Mouse (Mus musculus) liver, postnatal 0 days (tissue): ENCODE measurements around the gene Armh4. TPM values are rescaled to one million over a fixed set of nuclear protein-coding genes. Genes with fewer than 3 reads are reported as not detected.

Source experiments
- ATAC-seq: fragments of 200-750 bp; cut with Nextera tagmentation; 2 replicates; pipeline ENCODE4 v1.8.0; 2017; ENCODE audit warnings: mild to moderate bottlenecking, moderate library complexity
- DNase-seq: peaks from one replicate; pipeline ENCODE4 v3.0.0-alpha.2; 2016
- H3K27ac ChIP-seq: fragments of 300-500 bp; sonication (generic); 2 replicates; pipeline ENCODE4 v1.5.1; 2014; ENCODE audit warnings: antibody characterized with exemption, moderate library complexity, mild to moderate bottlenecking, low read depth
- H3K27me3 ChIP-seq: fragments of 300-500 bp; sonication (generic); 2 replicates; pipeline ENCODE4 v1.6.1; 2014; ENCODE audit warnings: low read length, control low read depth, mixed read lengths; ENCODE audit not compliant: insufficient read depth
- H3K36me3 ChIP-seq: fragments of 300-500 bp; sonication (generic); replicated peaks from 2 replicates; pipeline ENCODE4 v1.6.1; 2014; ENCODE audit warnings: mild to moderate bottlenecking, control low read depth, low read length, moderate library complexity, mixed read lengths; ENCODE audit not compliant: insufficient read depth
- H3K4me1 ChIP-seq: fragments of 300-500 bp; sonication (generic); 2 replicates; pipeline ENCODE4 v1.6.1; 2014; ENCODE audit warnings: antibody characterized with exemption, mild to moderate bottlenecking, control low read depth; ENCODE audit not compliant: insufficient read depth
- H3K4me2 ChIP-seq: fragments of 300-500 bp; sonication (generic); 2 replicates; pipeline ENCODE4 v1.6.1; 2014; ENCODE audit warnings: low read depth, mild to moderate bottlenecking, low read length, moderate library complexity, mixed read lengths
- H3K4me3 ChIP-seq: fragments of 300-500 bp; sonication (generic); 2 replicates; pipeline ENCODE4 v1.5.1; 2014; ENCODE audit warnings: low read depth, low read length
- H3K9ac ChIP-seq: fragments of 300-500 bp; sonication (generic); replicated peaks from 2 replicates; pipeline ENCODE4 v1.6.1; 2014; ENCODE audit warnings: mild to moderate bottlenecking, moderate library complexity
- H3K9me3 ChIP-seq: fragments of 300-500 bp; sonication (generic); 2 replicates; pipeline ENCODE4 v1.6.1; 2016; ENCODE audit warnings: mild to moderate bottlenecking, control low read depth, low read length, mixed read lengths
- CTCF ChIP-seq: sonication (generic); IDR thresholded peaks from 2 replicates; pipeline ENCODE4 v1.5.1; 2016; ENCODE audit warnings: antibody characterized with exemption, low read depth
- EP300 ChIP-seq: IDR thresholded peaks from 2 replicates; pipeline ENCODE4 v1.6.1; 2016; ENCODE audit warnings: antibody characterized with exemption, low read depth, mild to moderate bottlenecking
- WGBS: fragments of 180-500 bp; shearing (Covaris S2); extraction: QIAGEN DNeasy Blood & Tissue Kit; methylation state at CpG from one replicate; pipeline ENCODE4 v1.1.7; 2014; ENCODE audit not compliant: insufficient replicate concordance; 5-methylcytosine and 5-hydroxymethylcytosine counted together
- polyA plus RNA-seq: library from polyadenylated mRNA; unstranded; fragments of >200 nt; fragmentation: Nextera tagmentation; extraction: Ambion mirVana; gene quantifications from 2 replicates; pipeline ENCODE4 v1.2.1, GENCODE M21; 2015

The Armh4 gene
- polyA plus RNA-seq, 1 experiment from 2014 or later = 0.18 TPM

DNA sequence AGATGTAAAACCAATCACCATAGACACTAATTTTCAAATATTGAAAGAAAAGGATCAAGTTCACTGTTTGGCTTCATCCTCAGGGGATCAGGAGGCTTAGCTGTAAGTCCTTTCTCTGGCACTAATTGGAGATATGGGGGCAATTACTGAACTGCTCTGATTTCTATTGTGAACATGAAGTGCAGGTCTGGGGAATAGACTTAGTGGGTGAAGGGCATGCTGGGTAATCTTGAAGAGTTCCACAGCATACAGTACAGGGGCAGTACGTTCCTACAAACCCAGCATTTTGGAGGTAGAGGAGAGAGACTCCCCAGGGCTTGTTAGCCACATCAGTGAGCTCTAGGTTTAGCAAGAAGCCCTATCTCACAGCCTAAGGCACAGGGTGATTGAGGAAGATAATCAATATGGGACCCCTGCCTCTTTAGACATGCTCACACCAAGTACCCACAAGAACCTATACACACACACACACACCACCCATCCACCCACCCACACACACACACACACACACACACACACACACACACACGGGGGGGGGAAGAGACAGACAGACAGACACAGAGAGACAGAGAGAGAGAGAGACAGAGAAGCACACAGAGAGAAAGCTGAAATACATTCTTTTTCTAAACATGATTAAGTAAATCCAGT is 44.6 kb downstream of the Armh4 start:
- H3K4me1 ChIP-seq = no peaks in the 10 kb centered on the region

DNA sequence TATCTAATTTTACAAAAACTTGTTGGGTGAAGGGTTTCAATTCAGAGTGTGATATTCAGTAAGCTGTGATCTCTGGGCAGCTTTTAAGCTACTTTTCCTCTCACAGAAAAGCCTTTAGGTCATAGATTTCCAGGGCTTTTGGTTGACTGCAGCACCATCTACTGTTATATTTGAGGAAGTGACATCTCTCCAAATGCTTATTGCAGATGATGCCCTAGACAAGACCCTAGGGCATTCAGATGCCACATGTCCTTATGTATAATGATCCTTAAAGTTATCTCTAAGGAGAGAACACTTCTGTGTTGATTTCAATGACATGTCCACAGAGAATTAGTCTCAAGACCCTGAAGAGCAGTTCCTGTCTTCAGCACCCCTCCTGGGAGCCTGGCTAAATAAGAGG is 49.2 kb downstream of the Armh4 start:
- H3K9me3 ChIP-seq = no peaks in the 10 kb centered on the region
- no peaks in the 10 kb centered on the region for H3K36me3 ChIP-seq
- no peak overlapping the region for H3K9ac ChIP-seq
- H3K27me3 ChIP-seq = no peaks in the 10 kb centered on the region
- H3K27ac ChIP-seq = no peak overlapping the region
- H3K4me1 ChIP-seq = no peaks in the 10 kb centered on the region
- ATAC-seq (no peak), DNase-seq (no peak)
- no peak overlapping the region for H3K4me3 ChIP-seq
- TF ChIP-seq CTCF (peak; percentile 57), EP300 (no peak)
- no peak overlapping the region for H3K4me2 ChIP-seq

More for the DNA sequence above, 44.6 kb downstream of the Armh4 start:
- no peak overlapping the region for H3K4me3 ChIP-seq
- no peaks in the 10 kb centered on the region for H3K9me3 ChIP-seq
- ATAC-seq (no peak), DNase-seq (no peak)
- no peak overlapping the region for H3K27ac ChIP-seq
- no peak overlapping the region for H3K9ac ChIP-seq
- no peak overlapping the region for H3K4me2 ChIP-seq
- no peaks in the 10 kb centered on the region for H3K36me3 ChIP-seq
- TF ChIP-seq EP300 (no peak), CTCF (no peak)
- WGBS = 57% methylated on average over 1 of the region's 2 CpGs
- no peaks in the 10 kb centered on the region for H3K27me3 ChIP-seq

DNA sequence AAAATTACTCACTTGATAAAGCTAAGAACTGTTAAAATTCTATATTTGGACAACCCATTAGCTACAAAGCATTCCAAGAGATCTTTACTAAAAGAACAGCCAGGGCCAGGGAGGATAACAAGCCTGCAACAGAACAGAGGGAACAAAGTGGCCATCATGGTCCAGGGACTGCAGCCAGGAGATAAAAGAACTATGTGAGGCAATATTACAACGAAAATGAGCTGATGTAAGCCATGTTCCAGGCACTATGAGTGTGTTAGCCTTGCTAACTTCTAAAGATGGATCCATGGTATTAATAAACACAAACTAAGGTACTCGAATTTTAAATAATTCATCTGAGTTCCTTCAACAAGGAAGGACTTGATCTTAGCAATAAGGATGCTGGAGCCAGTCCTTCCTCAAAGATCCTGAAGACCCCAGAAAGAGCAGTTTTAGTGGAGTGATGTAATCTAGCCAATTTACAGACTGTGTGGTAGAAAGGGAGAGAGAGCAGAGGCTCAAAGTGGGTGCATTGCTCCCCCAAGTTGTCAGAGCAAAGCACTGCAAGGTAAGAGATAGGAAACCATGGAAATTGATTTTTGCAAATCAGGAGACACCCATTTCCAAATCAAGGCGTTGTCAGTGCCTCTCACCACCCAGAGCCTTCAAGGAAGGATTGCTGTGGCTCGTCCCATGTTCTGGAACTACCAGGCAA is 59.7 kb downstream of the Armh4 start:
- Histone ChIP-seq H3K9ac (no peak overlapping the region), H3K9me3 (no peaks in the 10 kb centered on the region), H3K4me2 (no peak overlapping the region), H3K27me3 (no peaks in the 10 kb centered on the region), H3K4me1 (no peaks in the 10 kb centered on the region), H3K36me3 (no peaks in the 10 kb centered on the region), H3K27ac (no peak overlapping the region), H3K4me3 (no peak overlapping the region)
- 0 out of 2 replicates have a peak, but pooled peaks have one; percentile 33 for ATAC-seq
- TF ChIP-seq CTCF = peak; percentile 65
- no peak for TF ChIP-seq EP300
- WGBS = 42% methylated on average over 4 of the region's 4 CpGs
- DNase-seq = no peak

DNA sequence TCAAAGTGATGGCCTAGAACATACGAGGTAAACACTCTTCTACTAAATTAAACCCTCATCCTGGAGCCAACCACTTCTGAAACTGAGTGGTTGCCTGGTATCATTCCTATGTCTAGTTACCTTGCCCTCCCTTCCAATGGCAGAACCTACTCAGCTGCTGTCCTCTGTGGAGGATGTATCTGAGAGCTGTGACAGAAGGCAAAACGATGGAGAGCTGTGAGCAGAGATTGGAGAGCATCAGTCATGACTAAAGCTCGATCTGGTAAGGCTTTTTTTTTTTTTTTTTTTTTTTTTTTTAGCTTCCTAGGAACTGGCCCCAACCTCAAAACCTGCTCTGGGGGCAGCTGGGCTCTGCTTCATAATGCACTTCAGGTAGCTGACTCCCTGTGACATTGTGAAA is 60.4 kb downstream of the Armh4 start:
- H3K4me3 ChIP-seq = no peak overlapping the region
- no peaks in the 10 kb centered on the region for H3K9me3 ChIP-seq
- DNase-seq = no peak
- TF ChIP-seq EP300 (no peak), CTCF (no peak)
- ATAC-seq = no peak
- WGBS = 31% methylated on average over 3 of the region's 3 CpGs
- no peaks in the 10 kb centered on the region for H3K27me3 ChIP-seq
- no peak overlapping the region for H3K27ac ChIP-seq
- no peak overlapping the region for H3K9ac ChIP-seq
- no peaks in the 10 kb centered on the region for H3K4me1 ChIP-seq
- H3K4me2 ChIP-seq = no peak overlapping the region
- H3K36me3 ChIP-seq = no peaks in the 10 kb centered on the region

DNA sequence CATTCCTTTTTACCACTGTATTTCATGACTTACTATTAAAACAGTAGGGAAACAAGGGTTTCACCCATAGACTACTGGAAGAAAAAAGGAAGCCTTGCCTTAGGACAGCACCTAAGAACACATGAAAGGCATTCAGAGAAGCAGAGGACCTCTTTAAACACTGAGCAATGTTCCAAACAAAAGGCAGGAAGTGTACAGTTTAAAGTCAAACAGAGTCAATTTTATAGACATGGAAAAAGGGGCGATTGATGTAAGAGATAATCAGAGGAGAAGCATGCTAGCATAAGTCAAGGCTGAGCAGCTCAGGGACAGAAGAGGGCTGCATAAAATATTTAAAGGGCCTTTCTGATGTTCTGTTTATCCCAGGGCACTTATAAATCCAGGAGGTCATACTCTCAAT is 61.9 kb downstream of the Armh4 start:
- H3K9me3 ChIP-seq = no peaks in the 10 kb centered on the region
- no peak overlapping the region for H3K27ac ChIP-seq
- H3K4me2 ChIP-seq = no peak overlapping the region
- TF ChIP-seq EP300 (no peak), CTCF (no peak)
- DNase-seq = no peak
- H3K4me3 ChIP-seq = no peak overlapping the region
- no peaks in the 10 kb centered on the region for H3K4me1 ChIP-seq
- ATAC-seq = no peak
- WGBS = 58% methylated on average over 1 of the region's 1 CpGs
- H3K27me3 ChIP-seq = no peaks in the 10 kb centered on the region
- no peak overlapping the region for H3K9ac ChIP-seq
- H3K36me3 ChIP-seq = no peaks in the 10 kb centered on the region

DNA sequence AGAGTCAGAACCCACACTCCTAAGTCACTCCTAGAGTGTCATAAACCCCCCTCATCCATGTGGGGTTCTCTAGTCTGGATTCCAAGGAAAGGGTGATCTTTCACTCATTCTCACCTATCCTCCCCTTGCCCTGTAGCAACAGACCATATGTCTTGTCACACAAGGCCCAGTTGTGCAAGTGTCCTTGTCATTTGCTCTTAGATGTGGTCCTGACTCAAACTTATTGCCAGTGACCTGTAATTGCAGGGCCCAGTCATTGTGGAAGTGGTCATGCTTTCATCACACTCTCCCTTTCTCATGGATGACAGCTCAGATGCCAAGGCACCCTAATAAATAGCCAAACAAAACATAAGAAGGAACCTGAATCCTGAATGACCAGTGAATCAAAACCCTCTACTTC is 63.5 kb downstream of the Armh4 start:
- Histone ChIP-seq H3K36me3 (no peaks in the 10 kb centered on the region), H3K27me3 (no peaks in the 10 kb centered on the region), H3K9me3 (no peaks in the 10 kb centered on the region), H3K4me1 (no peaks in the 10 kb centered on the region), H3K9ac (no peak overlapping the region), H3K4me2 (no peak overlapping the region), H3K4me3 (no peak overlapping the region), H3K27ac (no peak overlapping the region)
- ATAC-seq = no peak
- no peak for DNase-seq
- TF ChIP-seq CTCF = no peak
- no peak for TF ChIP-seq EP300
